Mouse (Mus musculus) thymus, postnatal 14 days (tissue): ENCODE measurements around the gene Ano1.

ENCODE experiments used
- DNase-seq: peaks from one replicate; pipeline ENCODE4 v3.0.0; 2021

The Ano1 gene

DNA sequence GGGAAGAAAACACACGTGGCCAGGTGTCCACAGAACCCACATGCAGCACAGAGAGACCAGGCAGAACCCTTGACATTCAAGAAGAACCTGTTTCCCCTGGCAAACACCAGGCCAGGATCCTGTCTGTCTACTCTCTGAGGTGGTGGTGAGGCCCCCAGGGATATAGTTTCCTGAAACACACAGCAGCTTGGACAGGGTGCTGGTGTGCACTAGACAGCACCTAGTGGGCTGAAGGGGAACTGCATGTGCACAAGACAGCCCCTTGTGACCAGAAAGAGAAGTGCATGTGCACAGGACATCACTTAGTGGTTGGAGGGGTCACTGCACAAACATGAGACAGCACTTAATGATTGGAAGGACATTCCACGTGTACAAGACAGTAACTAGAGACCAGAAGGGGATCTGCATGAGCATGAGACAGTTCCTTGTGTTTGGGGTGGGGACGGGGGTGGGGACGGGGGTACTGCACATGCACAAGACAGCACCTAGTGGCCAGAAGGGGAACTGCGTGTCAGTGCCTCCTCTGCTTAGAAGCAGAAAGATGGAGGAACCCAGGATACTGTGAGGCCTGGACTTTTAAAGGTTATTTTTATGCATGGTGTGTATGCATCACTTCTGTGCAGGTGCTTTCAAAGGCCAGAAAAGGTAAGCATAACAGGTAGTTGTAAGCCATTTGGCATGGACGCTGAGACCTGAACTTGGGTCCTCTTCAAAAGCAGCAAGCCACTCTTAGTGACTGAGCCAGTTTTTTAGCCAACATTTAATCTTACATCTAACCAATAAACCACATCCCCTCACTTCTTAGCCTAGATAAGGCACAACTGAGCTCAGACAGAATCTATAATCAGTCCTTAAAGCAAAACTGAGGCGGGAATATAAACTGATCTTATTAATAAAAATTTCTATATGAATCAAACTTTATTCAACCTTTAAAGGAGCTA, 54.7 kb downstream of the Ano1 start:
- peak; percentile 29 for DNase-seq

DNA sequence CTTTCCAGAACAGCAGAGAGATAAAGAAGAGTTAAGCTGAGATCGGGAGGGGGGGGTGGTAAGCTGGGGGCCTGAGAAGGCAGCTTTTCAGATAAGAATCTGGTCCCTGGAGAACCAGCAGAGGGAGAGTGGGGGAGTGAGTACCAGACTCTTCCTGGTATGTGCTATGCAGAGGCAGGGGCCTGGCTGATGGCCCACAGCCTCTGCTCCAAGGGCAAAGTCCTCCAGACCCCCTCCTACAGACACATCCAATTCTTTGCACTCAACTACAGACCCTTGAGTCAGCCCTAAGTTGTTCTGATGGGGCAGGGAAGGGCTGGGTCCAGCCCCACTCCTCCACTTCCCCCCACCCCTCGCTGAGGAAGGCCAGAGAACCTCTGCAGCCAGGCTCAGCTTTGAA, 61.9 kb downstream of the Ano1 start:
- no peak for DNase-seq

DNA sequence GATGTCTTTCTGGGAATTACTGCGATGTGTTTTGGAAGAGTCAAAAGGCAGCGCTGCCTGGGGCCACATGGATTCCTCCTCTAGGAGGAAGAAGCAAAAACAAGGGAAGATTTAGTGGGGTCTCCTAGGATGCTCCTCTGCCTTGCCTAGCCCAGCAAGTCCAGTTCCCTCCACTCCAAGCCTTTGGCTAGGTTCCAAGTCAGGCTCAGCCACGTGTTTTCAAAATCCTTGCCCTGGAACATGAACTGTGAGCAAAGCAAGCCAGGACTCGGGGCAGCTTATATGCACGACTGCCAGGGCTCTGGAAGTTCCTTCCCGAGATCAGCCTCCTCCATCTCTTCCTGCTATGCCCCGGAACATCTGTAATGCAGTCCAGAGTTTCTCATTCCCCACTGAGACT, 62.6 kb downstream of the Ano1 start:
- no peak for DNase-seq

GRCm38 (mm10) chr7:144687663-144688381, 64.0 kb downstream of the Ano1 start:
- no peak for DNase-seq

DNA sequence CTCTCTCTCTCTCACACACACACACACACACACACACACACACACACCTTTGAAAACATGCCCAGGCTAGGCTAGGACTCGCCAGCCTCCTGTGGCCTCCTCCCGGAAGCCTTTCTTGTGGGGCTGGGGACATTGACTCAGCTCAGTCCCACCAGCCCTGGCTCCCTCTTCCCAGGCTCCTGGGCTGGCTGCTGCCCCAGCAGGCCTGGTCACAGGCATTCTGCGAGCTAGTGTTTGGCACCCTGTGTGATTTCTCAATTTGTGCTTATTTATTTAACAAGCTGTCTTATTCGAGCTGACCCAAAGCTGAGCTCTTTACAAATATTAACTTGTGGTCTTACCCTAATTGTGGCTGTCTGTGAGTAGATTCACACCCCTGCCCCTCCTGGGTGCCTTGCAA, 66.8 kb downstream of the Ano1 start:
- no peak for DNase-seq

GRCm38 (mm10) chr7:144684467-144684866, 67.3 kb downstream of the Ano1 start:
- DNase-seq: no peak

GRCm38 (mm10) chr7:144680096-144680495, 71.7 kb downstream of the Ano1 start:
- no peak for DNase-seq

- no peak for DNase-seq
Measured at GRCm38 (mm10) chr7:144678241-144679030, 73.3 kb downstream of the Ano1 start.

- DNase-seq: no peak
Measured at GRCm38 (mm10) chr7:144677341-144678086, 74.3 kb downstream of the Ano1 start.

GRCm38 (mm10) chr7:144675632-144676031, 76.1 kb downstream of the Ano1 start:
- no peak for DNase-seq

DNA sequence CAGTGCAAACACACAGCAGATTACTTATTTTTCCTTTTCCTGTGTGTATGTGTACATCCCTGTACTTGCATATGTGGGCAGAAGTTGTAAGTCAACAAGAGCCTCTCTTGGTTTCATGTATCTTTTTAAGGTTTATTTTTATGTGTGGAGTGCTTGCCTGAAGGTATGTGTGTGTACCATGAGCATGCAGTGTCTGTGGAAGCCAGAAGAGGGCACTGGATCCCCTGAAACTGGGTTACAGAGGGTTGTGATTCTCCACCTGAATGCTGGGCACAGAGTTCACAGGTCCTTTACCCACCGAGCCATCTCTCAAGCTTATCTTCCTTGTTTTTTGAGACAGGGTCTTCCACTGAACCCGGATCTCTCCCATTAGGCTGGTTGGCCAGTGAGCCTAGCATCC, 81.9 kb downstream of the Ano1 start:
- no peak for DNase-seq

- DNase-seq: no peak
Measured at GRCm38 (mm10) chr7:144668603-144669278, 83.0 kb downstream of the Ano1 start.

DNA sequence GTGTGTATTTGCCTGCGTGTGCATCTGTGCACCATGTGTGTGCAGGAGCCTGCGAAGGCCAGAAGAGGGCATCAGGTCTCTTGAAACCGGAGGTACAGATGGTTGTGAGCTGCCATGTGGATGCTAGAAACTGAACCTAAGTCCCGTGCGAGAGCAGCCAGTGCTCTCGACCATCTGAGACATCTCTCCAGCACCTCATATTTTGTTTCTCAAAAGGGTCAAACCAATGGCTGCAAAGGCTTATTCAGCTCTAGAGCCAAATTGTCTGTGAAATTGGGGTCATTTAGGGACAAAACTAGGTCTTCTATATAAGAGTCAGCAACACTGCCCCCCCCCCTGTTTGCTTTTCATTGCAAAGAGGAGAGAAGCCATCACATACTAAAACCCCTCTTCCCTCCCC, 84.7 kb downstream of the Ano1 start:
- no peak for DNase-seq

DNA sequence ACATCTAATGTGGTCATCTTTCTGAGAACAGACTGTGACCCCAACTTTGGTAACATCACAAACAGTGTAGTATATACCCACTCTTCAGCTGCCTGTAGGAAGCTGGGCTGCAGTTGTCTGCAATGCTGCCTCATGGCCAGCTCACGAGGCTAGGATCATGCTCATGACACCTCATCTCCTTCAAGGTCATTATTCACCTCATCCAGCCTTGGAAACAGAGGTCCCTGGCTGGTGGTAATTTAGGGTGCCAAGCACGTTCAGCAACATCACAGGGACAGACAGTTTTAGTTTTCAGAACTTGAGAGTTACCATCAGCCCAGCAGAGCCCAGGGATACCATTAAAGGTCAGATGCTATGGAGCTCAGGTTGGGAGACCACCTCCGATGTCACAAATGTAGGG, 86.2 kb downstream of the Ano1 start:
- no peak for DNase-seq

GRCm38 (mm10) chr7:144663566-144663965, 88.2 kb downstream of the Ano1 start:
- DNase-seq: no peak

DNA sequence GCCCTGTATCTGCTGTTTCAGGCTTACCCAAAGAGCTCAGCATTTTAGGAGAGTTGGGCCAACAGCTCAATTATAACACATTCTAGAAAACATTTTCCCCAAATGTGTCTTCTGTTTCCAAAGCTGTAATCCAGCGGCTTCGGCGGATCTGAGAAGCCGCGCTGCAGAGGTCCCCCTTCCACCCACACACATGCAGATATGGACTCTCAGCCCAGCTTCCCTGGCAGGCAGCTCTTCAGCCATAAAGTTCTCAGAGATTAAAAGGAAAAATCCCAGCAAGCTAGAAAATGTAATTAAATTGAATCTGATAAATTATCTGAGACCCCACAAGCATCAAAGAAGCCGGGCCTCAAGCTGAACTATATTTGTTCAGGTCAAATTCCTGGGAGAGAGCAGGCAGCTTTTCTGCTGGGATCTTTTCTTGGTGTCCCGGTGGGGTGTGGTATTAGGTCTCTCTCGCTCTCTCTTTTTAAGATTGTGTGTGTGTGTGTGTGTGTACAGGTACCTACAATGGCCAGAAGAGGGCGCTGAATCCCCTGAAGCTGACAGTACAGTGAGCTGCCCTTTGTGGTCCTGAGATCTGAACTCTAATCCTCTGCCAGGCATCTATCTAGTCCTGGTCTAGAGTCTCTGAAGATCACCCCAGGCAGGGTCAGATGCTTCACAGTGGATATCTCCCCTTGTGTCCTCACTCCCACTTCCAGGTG, 95.4 kb downstream of the Ano1 start:
- no peak for DNase-seq

DNA sequence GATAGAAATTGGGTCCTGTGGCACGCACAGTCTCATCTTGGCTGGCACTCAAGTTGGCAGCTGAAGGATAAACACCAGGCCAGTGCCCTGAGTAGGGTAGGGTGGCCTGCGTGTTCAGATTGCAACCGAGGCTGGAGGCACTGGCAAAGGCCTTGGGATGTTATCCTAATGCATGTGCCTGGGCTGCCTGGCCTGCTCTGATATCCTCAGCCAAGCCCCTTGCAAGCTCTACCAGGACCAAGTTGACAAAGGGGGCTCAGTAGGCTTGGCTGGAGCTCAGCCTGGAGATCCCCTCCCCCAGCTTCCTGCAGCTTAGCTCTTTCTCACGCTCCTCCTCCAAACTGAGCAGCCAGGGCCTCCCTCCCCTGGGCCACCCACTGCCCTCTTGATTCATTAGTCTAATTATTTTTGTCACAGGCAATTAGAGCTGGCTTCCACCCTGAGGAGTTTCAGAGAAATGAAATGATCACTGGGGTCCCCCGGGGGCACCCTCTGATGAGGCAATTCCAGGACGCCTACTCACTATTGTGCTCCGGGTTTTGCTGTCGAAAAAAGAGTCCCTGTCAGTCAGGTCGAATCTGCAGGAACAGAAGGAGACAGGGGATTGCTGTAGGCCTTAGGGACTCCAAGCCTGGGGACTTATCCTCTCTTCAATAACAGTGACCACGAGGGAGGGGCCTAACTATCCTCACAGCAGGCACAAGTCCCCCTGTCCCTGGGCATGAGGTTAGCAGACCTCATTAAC, 97.9 kb downstream of the Ano1 start:
- no peak for DNase-seq

- no peak for DNase-seq
Measured at GRCm38 (mm10) chr7:144647547-144647946, 104.2 kb downstream of the Ano1 start.

- no peak for DNase-seq
Measured at GRCm38 (mm10) chr7:144640817-144641216, 111.0 kb downstream of the Ano1 start.

DNA sequence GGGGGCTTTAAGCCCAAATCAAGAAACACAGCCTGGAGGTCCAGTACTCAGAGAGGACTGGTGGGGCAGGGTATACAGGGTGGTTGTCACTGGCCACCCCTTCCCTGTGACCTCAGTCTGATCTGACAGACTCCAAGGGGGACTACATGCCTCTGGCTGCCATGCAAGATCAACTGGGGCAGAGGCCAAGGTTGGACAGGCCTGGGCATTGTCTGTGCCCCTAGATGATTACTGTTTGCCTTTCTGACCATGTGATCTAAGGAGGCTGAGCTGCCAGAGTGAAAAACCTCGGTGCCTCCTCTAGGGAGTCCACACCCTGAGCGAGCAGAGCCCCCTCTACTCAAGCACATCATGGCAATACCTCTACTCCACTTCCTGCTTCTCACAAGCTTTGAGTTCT, 115.8 kb downstream of the Ano1 start:
- DNase-seq: no peak

- DNase-seq: no peak
Measured at GRCm38 (mm10) chr7:144634875-144635274, 116.9 kb downstream of the Ano1 start.
